Mouse (Mus musculus) forebrain, embryonic 14.5 days (tissue): ENCODE measurements at regions not wholly inside any gene's neighbourhood (a gene's known extent, or its start where the extent isn't known, plus 50 kb on each side); places are given as distances from the start of the nearest gene placed in this dataset.

Source experiments
- ATAC-seq: fragments of 200-750 bp; cut with Nextera tagmentation; 2 replicates; pipeline ENCODE4 v1.8.0; 2017; ENCODE audit warnings: mild to moderate bottlenecking, moderate library complexity
- DNase-seq: peaks from one replicate; pipeline ENCODE4 v3.0.0-alpha.2; 2015; ENCODE audit warnings: low spot score
- H3K27ac ChIP-seq: fragments of 300-500 bp; sonication (generic); 2 replicates; pipeline ENCODE4 v1.5.1; 2014; ENCODE audit warnings: low read depth, mild to moderate bottlenecking, control low read depth, low read length, moderate library complexity
- H3K27me3 ChIP-seq: fragments of 300-500 bp; sonication (generic); replicated peaks from 2 replicates; pipeline ENCODE4 v1.6.1; 2014; ENCODE audit warnings: low read length, control low read depth, mixed read lengths; ENCODE audit not compliant: control insufficient read depth, insufficient read depth
- H3K36me3 ChIP-seq: fragments of 300-500 bp; sonication (generic); 2 replicates; pipeline ENCODE4 v1.6.1; 2014; ENCODE audit warnings: low read length, control low read depth; ENCODE audit not compliant: control insufficient read depth, insufficient read depth
- H3K4me1 ChIP-seq: fragments of 300-500 bp; sonication (generic); 2 replicates; pipeline ENCODE4 v1.6.1; 2014; ENCODE audit warnings: antibody characterized with exemption, low read length, control low read depth; ENCODE audit not compliant: control insufficient read depth, insufficient read depth
- H3K4me2 ChIP-seq: fragments of 300-500 bp; sonication (generic); 2 replicates; pipeline ENCODE4 v1.6.1; 2014; ENCODE audit warnings: mild to moderate bottlenecking, control low read depth, low read length
- H3K4me3 ChIP-seq: fragments of 300-500 bp; sonication (generic); 2 replicates; pipeline ENCODE4 v1.5.1; 2014; ENCODE audit warnings: low read depth, low read length, control low read depth
- H3K9ac ChIP-seq: fragments of 300-500 bp; sonication (generic); 2 replicates; pipeline ENCODE4 v1.6.1; 2014; ENCODE audit warnings: mild to moderate bottlenecking, low read length, control low read depth, moderate library complexity
- H3K9me3 ChIP-seq: fragments of 300-500 bp; sonication (generic); replicated peaks from 2 replicates; pipeline ENCODE4 v1.6.1; 2016; ENCODE audit warnings: low read length, control low read depth, mixed read lengths; ENCODE audit not compliant: control insufficient read depth
- WGBS: fragments of 180-500 bp; shearing (Covaris S2); extraction: QIAGEN DNeasy Blood & Tissue Kit; methylation state at CpG from one replicate; pipeline ENCODE4 v1.1.7; 2014; 5-methylcytosine and 5-hydroxymethylcytosine counted together

DNA sequence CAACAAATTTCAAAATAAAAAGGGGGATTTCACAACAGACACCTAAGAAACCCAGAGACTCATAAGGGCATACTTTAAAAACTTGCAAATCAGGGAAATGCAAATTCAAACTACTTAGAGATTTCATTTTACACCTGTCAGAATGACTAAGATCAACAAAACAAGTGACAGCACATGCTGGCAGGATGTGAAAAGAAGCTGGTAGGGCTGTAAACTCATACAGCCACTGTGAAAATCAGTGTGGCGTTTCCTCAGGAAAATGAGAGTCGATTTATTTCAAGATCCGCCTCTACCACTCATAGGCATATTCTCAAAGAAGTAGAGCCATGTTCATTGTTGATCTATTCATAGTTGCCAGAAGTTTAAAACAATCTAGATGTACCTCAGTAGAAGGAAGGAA is 133.6 kb upstream of the Veph1 start:
- Histone ChIP-seq H3K36me3 (no peaks in the 10 kb centered on the region), H3K4me2 (no peak overlapping the region), H3K9ac (no peak overlapping the region), H3K27ac (no peak overlapping the region), H3K27me3 (no peaks in the 10 kb centered on the region), H3K4me1 (no peaks in the 10 kb centered on the region), H3K4me3 (no peak overlapping the region), H3K9me3 (no peaks in the 10 kb centered on the region)
- WGBS: 83% methylated on average over 3 of the region's 3 CpGs
- ATAC-seq (no peak), DNase-seq (no peak)

DNA sequence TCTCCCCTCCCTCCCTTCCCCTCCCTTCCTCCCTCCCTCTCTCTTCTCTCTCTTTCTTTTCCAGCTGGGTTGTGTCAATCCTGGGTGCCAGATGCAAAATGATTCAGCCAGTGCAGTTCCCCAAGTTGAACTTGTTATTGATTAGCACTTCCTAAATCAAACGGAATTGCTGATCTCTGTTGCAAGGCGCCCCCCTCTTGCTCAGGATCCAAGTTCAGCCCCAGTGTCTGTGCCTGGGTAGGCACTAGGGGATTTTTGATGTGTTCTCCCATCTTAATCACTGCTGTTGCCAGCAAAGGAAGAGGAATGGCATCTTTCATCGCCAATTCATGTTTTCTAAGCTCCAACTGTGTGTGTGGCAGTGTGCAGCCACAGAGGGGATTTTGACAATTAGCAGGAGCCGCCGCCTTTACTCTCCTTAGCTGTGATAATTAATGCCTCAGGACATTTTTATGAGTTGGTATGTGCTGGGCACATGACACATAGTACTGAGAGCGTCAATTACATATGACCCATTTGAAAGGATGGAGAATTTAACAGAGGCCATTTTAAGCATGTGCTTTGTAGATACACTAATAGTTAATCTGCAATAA is 125.9 kb upstream of the Veph1 start:
- Histone ChIP-seq H3K4me1 (no peaks in the 10 kb centered on the region), H3K27me3 (no peaks in the 10 kb centered on the region), H3K27ac (no peak overlapping the region), H3K9me3 (no peaks in the 10 kb centered on the region), H3K36me3 (no peaks in the 10 kb centered on the region), H3K4me3 (no peak overlapping the region), H3K9ac (no peak overlapping the region), H3K4me2 (no peak overlapping the region)
- DNase-seq (peak; percentile 49), ATAC-seq (peak; percentile 40; the same call in 1 of the 2 replicates)
- WGBS: 19% methylated on average over 6 of the region's 6 CpGs

GRCm38 (mm10) chr3:66410706-66411277 is 114.2 kb upstream of the Veph1 start:
- peak overlapping the region; percentile 19 for H3K4me3 ChIP-seq
- 0 out of 2 replicates have a peak, but pooled peaks cover 5% of the 10 kb centered on the region for H3K27me3 ChIP-seq
- no peaks in the 10 kb centered on the region for H3K36me3 ChIP-seq
- H3K4me1 ChIP-seq: 0 out of 2 replicates have a peak, but pooled peaks cover 3% of the 10 kb centered on the region
- no peaks in the 10 kb centered on the region for H3K9me3 ChIP-seq
- peak overlapping the region; percentile 9; the same call in 1 of the 2 replicates for H3K9ac ChIP-seq
- WGBS: 31% methylated on average over 11 of the region's 11 CpGs
- ATAC-seq (peak; percentile 53; the same call in 1 of the 2 replicates), DNase-seq (peak; percentile 83)
- no peak overlapping the region for H3K27ac ChIP-seq
- H3K4me2 ChIP-seq: peak overlapping the region; percentile 55

GRCm38 (mm10) chr3:66408791-66409190 is 112.2 kb upstream of the Veph1 start:
- Histone ChIP-seq H3K27ac (no peak overlapping the region), H3K9me3 (no peaks in the 10 kb centered on the region), H3K36me3 (no peaks in the 10 kb centered on the region), H3K27me3 (0 out of 2 replicates have a peak, but pooled peaks cover 5% of the 10 kb centered on the region), H3K4me3 (no peak overlapping the region), H3K4me2 (no peak overlapping the region), H3K9ac (no peak overlapping the region), H3K4me1 (0 out of 2 replicates have a peak, but pooled peaks cover 3% of the 10 kb centered on the region)
- ATAC-seq (no peak), DNase-seq (no peak)
- 89% methylated on average over 7 of the region's 7 CpGs for WGBS

- Histone ChIP-seq H3K4me3 (no peak overlapping the region), H3K4me1 (no peaks in the 10 kb centered on the region), H3K36me3 (no peaks in the 10 kb centered on the region), H3K4me2 (no peak overlapping the region), H3K9me3 (no peaks in the 10 kb centered on the region), H3K27me3 (0 out of 2 replicates have a peak, but pooled peaks cover 3% of the 10 kb centered on the region), H3K27ac (no peak overlapping the region), H3K9ac (no peak overlapping the region)
- DNase-seq (peak; percentile 29), ATAC-seq (no peak)
- 57% methylated on average over 4 of the region's 4 CpGs for WGBS
Observed at GRCm38 (mm10) chr3:66405645-66406044, 109.0 kb upstream of the Veph1 start.

DNA sequence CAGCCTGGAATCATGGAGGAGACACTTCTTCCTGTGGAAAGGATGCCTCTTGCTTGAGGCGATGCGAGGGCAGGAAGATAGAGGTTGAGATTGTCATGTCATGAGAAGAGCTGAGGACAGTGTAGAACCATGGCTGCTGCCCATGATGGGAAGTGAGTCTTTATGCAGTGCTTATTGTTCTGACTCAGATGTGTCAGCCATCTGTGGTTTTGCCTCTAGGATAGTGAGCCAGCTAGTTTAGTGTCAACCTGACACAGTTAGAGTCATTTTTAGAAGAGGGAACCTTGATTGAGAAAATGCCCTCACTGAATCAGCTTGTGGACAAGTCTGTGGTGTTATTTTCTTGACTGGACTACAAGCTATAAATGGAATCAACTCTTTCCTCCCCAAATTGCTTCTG is 107.1 kb upstream of the Veph1 start:
- Histone ChIP-seq H3K9ac (no peak overlapping the region), H3K36me3 (no peaks in the 10 kb centered on the region), H3K27me3 (0 out of 2 replicates have a peak, but pooled peaks cover 3% of the 10 kb centered on the region), H3K4me1 (0 out of 2 replicates have a peak, but pooled peaks cover 3% of the 10 kb centered on the region), H3K4me2 (no peak overlapping the region), H3K27ac (no peak overlapping the region), H3K4me3 (no peak overlapping the region), H3K9me3 (no peaks in the 10 kb centered on the region)
- 95% methylated on average over 2 of the region's 2 CpGs for WGBS
- no peak for DNase-seq
- no peak for ATAC-seq

DNA sequence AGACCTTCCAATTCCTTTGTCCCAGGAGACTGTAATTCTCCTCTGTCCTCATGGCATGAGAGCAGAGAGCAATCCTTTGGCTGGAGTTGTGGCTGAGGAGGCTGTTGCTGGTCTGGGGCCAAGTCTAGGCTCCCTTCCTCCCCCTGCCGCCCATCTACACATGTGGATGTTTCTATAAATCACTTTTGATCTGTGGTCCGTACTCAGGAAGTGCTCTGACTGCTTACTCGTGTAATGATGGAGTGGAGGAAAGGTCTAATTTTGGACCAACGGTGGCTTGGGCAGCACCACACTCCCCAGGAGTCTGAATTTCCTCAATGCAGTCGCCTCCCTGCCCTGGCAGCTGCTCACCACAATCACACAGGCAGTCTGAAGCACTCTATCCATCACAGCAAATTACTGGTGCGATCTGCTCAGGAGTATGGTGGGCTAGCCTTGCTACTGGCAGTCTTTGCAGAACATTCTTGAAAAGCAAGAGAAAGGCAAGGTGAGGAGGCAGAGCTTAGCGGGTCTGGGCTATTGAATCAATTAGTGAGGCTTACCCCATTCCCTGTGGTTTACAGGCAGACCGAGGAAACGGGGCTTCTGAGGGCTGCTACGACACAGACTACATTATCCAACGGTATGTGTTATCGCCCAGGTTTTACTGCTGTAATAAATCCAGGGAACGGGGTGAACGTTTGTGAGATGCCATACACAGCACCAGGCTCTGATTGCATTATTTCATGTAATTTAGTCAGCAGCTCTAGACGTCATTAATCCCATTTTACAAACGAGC is 104.3 kb upstream of the Veph1 start:
- Histone ChIP-seq H3K4me1 (0 out of 2 replicates have a peak, but pooled peaks cover 3% of the 10 kb centered on the region), H3K36me3 (no peaks in the 10 kb centered on the region), H3K9me3 (no peaks in the 10 kb centered on the region), H3K27ac (no peak overlapping the region), H3K4me2 (no peak overlapping the region), H3K4me3 (no peak overlapping the region), H3K9ac (no peak overlapping the region), H3K27me3 (no peaks in the 10 kb centered on the region)
- ATAC-seq (no peak), DNase-seq (no peak)
- 64% methylated on average over 16 of the region's 16 CpGs for WGBS

DNA sequence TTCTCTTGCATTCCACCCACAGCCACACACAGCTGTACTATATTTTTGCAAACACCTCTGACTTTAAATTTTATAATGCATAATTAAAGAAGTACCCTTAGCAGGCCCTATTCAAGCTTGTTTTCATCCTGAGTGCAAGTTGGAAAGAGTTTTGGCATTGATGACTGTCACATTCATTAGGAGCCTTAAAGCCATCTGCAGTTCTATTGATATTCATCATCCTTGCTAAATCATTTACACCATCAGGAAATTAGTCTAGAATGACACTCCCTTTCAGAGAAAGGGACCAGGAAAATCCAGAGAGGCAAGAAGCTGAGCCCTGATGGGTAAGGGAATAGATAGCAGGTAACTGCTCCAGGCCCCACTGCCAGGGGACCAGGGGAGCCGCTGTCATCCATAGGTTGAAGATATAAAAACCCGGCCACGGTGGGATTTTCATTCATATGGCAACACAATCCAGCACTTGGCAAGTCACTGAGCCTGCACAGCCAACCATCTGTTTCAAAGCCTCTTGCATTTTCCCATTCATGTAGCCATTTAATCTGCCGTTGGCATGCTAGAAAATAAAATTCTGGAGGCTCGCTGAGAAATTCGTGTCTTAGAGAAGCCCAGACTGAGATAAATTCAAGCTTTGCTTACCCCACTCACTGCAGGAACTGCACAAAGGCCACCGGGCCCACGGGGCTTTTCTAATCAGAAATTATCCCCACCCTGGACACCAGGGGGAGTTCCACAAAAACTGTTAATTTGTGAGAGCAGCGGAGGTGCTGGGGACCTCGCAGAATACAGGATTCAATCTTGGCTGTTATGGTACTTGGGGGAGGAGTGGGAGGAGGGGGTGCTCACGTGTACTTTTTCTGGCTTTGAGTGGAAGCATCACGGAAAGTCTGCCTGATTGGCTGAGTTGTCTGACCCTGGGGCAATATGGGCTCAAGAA is 101.8 kb upstream of the Veph1 start:
- H3K9ac ChIP-seq: no peak overlapping the region
- H3K4me2 ChIP-seq: no peak overlapping the region
- 0 out of 2 replicates have a peak, but pooled peaks cover 3% of the 10 kb centered on the region for H3K4me1 ChIP-seq
- DNase-seq (peak; percentile 85), ATAC-seq (peak; percentile 90)
- no peaks in the 10 kb centered on the region for H3K27me3 ChIP-seq
- no peak overlapping the region for H3K4me3 ChIP-seq
- no peaks in the 10 kb centered on the region for H3K36me3 ChIP-seq
- H3K27ac ChIP-seq: peak overlapping the region; percentile 82
- WGBS: 40% methylated on average over 12 of the region's 12 CpGs
- H3K9me3 ChIP-seq: no peaks in the 10 kb centered on the region
